Mouse (Mus musculus): ENCODE measurements around the gene Vwf.

Gene Vwf

GRCm38 (mm10) chr6:125640486-125640885, 93.9 kb downstream of the Vwf start:
- no peak for DNase-seq (ENCODE audit: low spot score)

GRCm38 (mm10) chr6:125641146-125641545, 94.6 kb downstream of the Vwf start:
- DNase-seq (ENCODE audit: low spot score): no peak

GRCm38 (mm10) chr6:125648964-125649363, 102.4 kb downstream of the Vwf start:
- DNase-seq (ENCODE audit: low spot score): no peak

- DNase-seq (ENCODE audit: low spot score): no peak
These were observed 104.8 kb downstream of the Vwf start for GRCm38 (mm10) chr6:125651335-125651734.

- no peak for DNase-seq (ENCODE audit: low spot score)
These were observed 106.8 kb downstream of the Vwf start for GRCm38 (mm10) chr6:125653416-125653815.

GRCm38 (mm10) chr6:125656921-125657320, 110.3 kb downstream of the Vwf start:
- no peak for DNase-seq (ENCODE audit: low spot score)

- no peak for DNase-seq (ENCODE audit: low spot score)
These were observed 111.4 kb downstream of the Vwf start for GRCm38 (mm10) chr6:125657966-125658365.

- peak; percentile 72 for DNase-seq (ENCODE audit: low spot score)
These were observed 114.7 kb downstream of the Vwf start for GRCm38 (mm10) chr6:125661106-125661877.

- DNase-seq (ENCODE audit: low spot score): no peak
These were observed 117.3 kb downstream of the Vwf start for GRCm38 (mm10) chr6:125663906-125664305.

GRCm38 (mm10) chr6:125671835-125672234, 125.3 kb downstream of the Vwf start:
- no peak for DNase-seq (ENCODE audit: low spot score)

GRCm38 (mm10) chr6:125678492-125678891, 131.9 kb downstream of the Vwf start:
- DNase-seq (ENCODE audit: low spot score): no peak

GRCm38 (mm10) chr6:125680613-125681012, 134.0 kb downstream of the Vwf start:
- no peak for DNase-seq (ENCODE audit: low spot score)

- no peak for DNase-seq (ENCODE audit: low spot score)
These were observed 138.8 kb downstream of the Vwf start for GRCm38 (mm10) chr6:125685420-125685819.

GRCm38 (mm10) chr6:125687986-125688385, 141.4 kb downstream of the Vwf start:
- no peak for DNase-seq (ENCODE audit: low spot score)

GRCm38 (mm10) chr6:125690057-125690703, 143.6 kb downstream of the Vwf start, which contains the start of gene Ano2:
Ano2 (plus strand) TSS chr6:125690419.
- no peak for DNase-seq (ENCODE audit: low spot score)

GRCm38 (mm10) chr6:125701146-125701545, 154.6 kb downstream of the Vwf start:
- no peak for DNase-seq (ENCODE audit: low spot score)

GRCm38 (mm10) chr6:125711261-125711660, 164.7 kb downstream of the Vwf start:
- DNase-seq (ENCODE audit: low spot score): no peak

- no peak for DNase-seq (ENCODE audit: low spot score)
These were observed 179.8 kb downstream of the Vwf start for GRCm38 (mm10) chr6:125726408-125726807.

GRCm38 (mm10) chr6:125727484-125727911, 180.9 kb downstream of the Vwf start:
- DNase-seq (ENCODE audit: low spot score): no peak

- no peak for DNase-seq (ENCODE audit: low spot score)
These were observed 182.9 kb downstream of the Vwf start for GRCm38 (mm10) chr6:125729471-125729870.

GRCm38 (mm10) chr6:125729986-125730535, 183.5 kb downstream of the Vwf start:
- no peak for DNase-seq (ENCODE audit: low spot score)
